Mouse (Mus musculus): ENCODE results near the gene Rgs10.

Rgs10 gene

GRCm38 (mm10) chr7:128417930-128418779, at the start of gene Rgs10:
Rgs10 (minus strand) TSS chr7:128418758.
- CTCF ChIA-PET = interaction anchor here (0.5 kb wide), 1 partner anchor 173 kb away, joined by 6 read pairs; no protein-coding TSS in a partner anchor

- CTCF ChIA-PET = interaction anchor here (0.5 to 0.6 kb wide), 2 partner anchors 104 to 111 kb away, joined by 3 read pairs; no protein-coding TSS in a partner anchor
These were observed 43.8 kb upstream of the Rgs10 start for GRCm38 (mm10) chr7:128462406-128462805.

- CTCF ChIA-PET = interaction anchor here (0.5 to 0.6 kb wide), 2 partner anchors 83 to 105 kb away, joined by 3 to 4 read pairs; no protein-coding TSS in a partner anchor
These were observed 43.0 kb upstream of the Rgs10 start, which contains the start of gene Tial1 for GRCm38 (mm10) chr7:128461285-128462215. Tial1 (minus strand) TSS chr7:128461717.

- CTCF ChIA-PET = interaction anchor here (0.7 kb wide), 2 partner anchors 32 to 150 kb away, joined by 3 read pairs; no protein-coding TSS in a partner anchor
These were observed 42.3 kb upstream of the Rgs10 start for GRCm38 (mm10) chr7:128460865-128461228.

GRCm38 (mm10) chr7:128460131-128460864, 41.7 kb upstream of the Rgs10 start:
- CTCF ChIA-PET = interaction anchor here (0.5 to 0.7 kb wide), 3 partner anchors 8 to 150 kb away, joined by 3 to 6 read pairs (median 3); no protein-coding TSS in a partner anchor

- CTCF ChIA-PET = no interaction called here
These were observed 41.2 kb upstream of the Rgs10 start for GRCm38 (mm10) chr7:128459791-128460130.

GRCm38 (mm10) chr7:128458011-128458410, 39.5 kb upstream of the Rgs10 start:
- CTCF ChIA-PET = no interaction called here

- CTCF ChIA-PET = no interaction called here
These were observed 34.2 kb upstream of the Rgs10 start for GRCm38 (mm10) chr7:128452731-128453130.

- CTCF ChIA-PET = no interaction called here
These were observed 22.0 kb upstream of the Rgs10 start for GRCm38 (mm10) chr7:128440584-128440983.

GRCm38 (mm10) chr7:128439251-128439650, 20.7 kb upstream of the Rgs10 start:
- CTCF ChIA-PET = no interaction called here

- CTCF ChIA-PET = no interaction called here
These were observed 19.6 kb upstream of the Rgs10 start for GRCm38 (mm10) chr7:128438131-128438530.

GRCm38 (mm10) chr7:128433213-128433612, 14.7 kb upstream of the Rgs10 start:
- CTCF ChIA-PET = interaction anchor here (1.0 kb wide), 1 partner anchor 58 kb away, joined by 3 read pairs; no protein-coding TSS in a partner anchor

- CTCF ChIA-PET = interaction anchor here (1.0 kb wide), 1 partner anchor 58 kb away, joined by 3 read pairs; no protein-coding TSS in a partner anchor
These were observed 14.0 kb upstream of the Rgs10 start for GRCm38 (mm10) chr7:128432574-128432973.

GRCm38 (mm10) chr7:128422491-128422890, 3.9 kb upstream of the Rgs10 start:
- CTCF ChIA-PET = no interaction called here

- CTCF ChIA-PET = interaction anchor here (0.6 kb wide), 1 partner anchor 43 kb away, joined by 7 read pairs; no protein-coding TSS in a partner anchor
These were observed 3.1 kb upstream of the Rgs10 start for GRCm38 (mm10) chr7:128421701-128422100.

GRCm38 (mm10) chr7:128419690-128420089, 1.1 kb upstream of the Rgs10 start:
- CTCF ChIA-PET = no interaction called here

GRCm38 (mm10) chr7:128417226-128417929, 1.2 kb downstream of the Rgs10 start:
- CTCF ChIA-PET = interaction anchor here (0.5 to 0.7 kb wide), 4 partner anchors 24 to 264 kb away, joined by 3 to 7 read pairs (median 5); no protein-coding TSS in a partner anchor

- CTCF ChIA-PET = interaction anchor here (0.6 to 0.7 kb wide), 4 partner anchors 22 to 265 kb away, joined by 3 to 7 read pairs (median 4); no protein-coding TSS in a partner anchor
These were observed 1.9 kb downstream of the Rgs10 start for GRCm38 (mm10) chr7:128416664-128417063.

- CTCF ChIA-PET = no interaction called here
These were observed 4.1 kb downstream of the Rgs10 start for GRCm38 (mm10) chr7:128414433-128414832.

- CTCF ChIA-PET = no interaction called here
These were observed 6.3 kb downstream of the Rgs10 start for GRCm38 (mm10) chr7:128412071-128412833.
